Mouse (Mus musculus) myocyte (in vitro differentiated cells): ENCODE measurements around the gene Serpina7.

Experiments
- E2F4 ChIP-seq: IDR thresholded peaks from one replicate; pipeline ENCODE4 v1.6.1; 2011; ENCODE audit warnings: mild to moderate bottlenecking, control low read depth, moderate library complexity; ENCODE audit not compliant: insufficient read depth
- POLR2A ChIP-seq: IDR thresholded peaks from one replicate; pipeline ENCODE4 v1.6.1; 2011; ENCODE audit warnings: low read depth, mild to moderate bottlenecking, control low read depth, moderate library complexity; ENCODE audit not compliant: insufficient read length
- TCF12 ChIP-seq: IDR thresholded peaks from one replicate; pipeline ENCODE4 v1.6.1; 2011; ENCODE audit warnings: mild to moderate bottlenecking, control low read depth; ENCODE audit not compliant: poor library complexity, insufficient read depth, severe bottlenecking
- USF1 ChIP-seq: IDR thresholded peaks from one replicate; pipeline ENCODE4 v1.6.1; 2011; ENCODE audit warnings: low read depth, mild to moderate bottlenecking, control low read depth, moderate library complexity

GRCm38 (mm10) chrX:139134031-139134430 lies 49.0 kb upstream of the Serpina7 start:
- TF ChIP-seq POLR2A, result no peak
- no peak for TF ChIP-seq TCF12
- no peak for TF ChIP-seq E2F4
- no peak for TF ChIP-seq USF1
